Mouse (Mus musculus) midbrain, embryonic 16.5 days (tissue): ENCODE data around the gene Rangap1. TPM values are rescaled to one million over a fixed set of nuclear protein-coding genes. Genes with fewer than 3 reads are reported as not detected.
"Not testable (repeated sequence)": the region's sequence is repeated elsewhere in the genome, so short reads cannot be mapped to it uniquely, and the experiment has no call there.

Source experiments
- ATAC-seq: fragments of 200-750 bp; cut with Nextera tagmentation; 2 replicates; pipeline ENCODE4 v1.8.0; 2017; ENCODE audit warnings: moderate TSS enrichment
- H3K27ac ChIP-seq: fragments of 300-500 bp; sonication (generic); 2 replicates; pipeline ENCODE4 v1.5.1; 2014; ENCODE audit warnings: mild to moderate bottlenecking, low read length, mixed read lengths
- H3K27me3 ChIP-seq: fragments of 300-500 bp; sonication (generic); 2 replicates; pipeline ENCODE4 v1.6.1; 2014; ENCODE audit warnings: low read depth, low read length, mixed read lengths; ENCODE audit not compliant: control insufficient read depth, insufficient read depth
- H3K36me3 ChIP-seq: fragments of 300-500 bp; sonication (generic); 2 replicates; pipeline ENCODE4 v1.6.1; 2014; ENCODE audit warnings: mild to moderate bottlenecking, low read length, moderate library complexity, mixed read lengths; ENCODE audit not compliant: control insufficient read depth, insufficient read depth
- H3K4me1 ChIP-seq: fragments of 300-500 bp; sonication (generic); 2 replicates; pipeline ENCODE4 v1.6.1; 2014; ENCODE audit warnings: mild to moderate bottlenecking, low read length, mixed read lengths; ENCODE audit not compliant: control insufficient read depth, insufficient read depth
- H3K4me2 ChIP-seq: fragments of 300-500 bp; sonication (generic); 2 replicates; pipeline ENCODE4 v1.6.1; 2014; ENCODE audit warnings: mild to moderate bottlenecking, low read length, mixed read lengths
- H3K4me3 ChIP-seq: fragments of 300-500 bp; sonication (generic); 2 replicates; pipeline ENCODE4 v1.5.1; 2014; ENCODE audit warnings: low read depth, mild to moderate bottlenecking, low read length, moderate library complexity, mixed read lengths
- H3K9ac ChIP-seq: fragments of 300-500 bp; sonication (generic); 2 replicates; pipeline ENCODE4 v1.6.1; 2014; ENCODE audit warnings: low read depth, low read length, mixed read lengths
- H3K9me3 ChIP-seq: fragments of 300-500 bp; sonication (generic); replicated peaks from 2 replicates; pipeline ENCODE4 v1.6.1; 2014; ENCODE audit warnings: mild to moderate bottlenecking, low read length, mixed read lengths; ENCODE audit not compliant: control insufficient read depth, poor library complexity, severe bottlenecking
- WGBS: fragments of 180-500 bp; shearing (Covaris S2); extraction: QIAGEN DNeasy Blood & Tissue Kit; methylation state at CpG from one replicate; pipeline ENCODE4 v1.1.7; 2014; 5-methylcytosine and 5-hydroxymethylcytosine counted together
- polyA plus RNA-seq: library from polyadenylated mRNA; unstranded; fragments of >200 nt; fragmentation: Nextera tagmentation; extraction: Ambion mirVana; gene quantifications from 2 replicates; pipeline ENCODE4 v1.2.1, GENCODE M21; 2015

Rangap1 gene
- polyA plus RNA-seq, 1 experiment from 2014 or later: 161 TPM

- no peak for ATAC-seq
- 90% methylated on average over 11 of the region's 11 CpGs for WGBS
These were observed 36.3 kb downstream of the Rangap1 start for GRCm38 (mm10) chr15:81708991-81709390.

DNA sequence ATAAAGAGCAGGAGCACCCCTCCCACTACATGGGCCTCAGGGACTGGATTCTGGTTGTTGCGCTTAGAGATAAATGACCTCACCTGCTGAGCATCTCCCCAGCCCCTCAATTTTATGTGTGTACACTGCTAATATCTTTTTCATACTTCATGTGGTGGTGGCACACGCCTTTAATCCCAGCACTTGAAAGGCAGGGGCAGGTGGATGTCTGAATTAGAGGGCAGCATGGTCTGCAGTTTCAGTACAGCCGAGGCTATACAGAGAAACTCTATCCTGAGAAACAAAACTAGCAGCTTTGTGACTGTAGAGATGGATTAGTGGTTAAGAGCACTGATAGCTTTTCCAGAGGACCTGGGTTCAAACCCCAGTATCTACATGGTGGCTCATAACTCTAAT is 42.2 kb downstream of the Rangap1 start:
- no peaks in the 10 kb centered on the region for H3K4me1 ChIP-seq
- H3K9me3 ChIP-seq: no peaks in the 10 kb centered on the region
- no peak overlapping the region for H3K9ac ChIP-seq
- peaks cover 13% of the 10 kb centered on the region; the same call in 1 of the 2 replicates for H3K36me3 ChIP-seq
- no peak for ATAC-seq
- H3K4me2 ChIP-seq: no peak overlapping the region
- H3K27me3 ChIP-seq: no peaks in the 10 kb centered on the region
- H3K4me3 ChIP-seq: no peak overlapping the region
- H3K27ac ChIP-seq: no peak overlapping the region
- WGBS: 82% methylated on average over 3 of the region's 3 CpGs

More at GRCm38 (mm10) chr15:81708991-81709390, 36.3 kb downstream of the Rangap1 start:
- peaks cover 46% of the 10 kb centered on the region for H3K36me3 ChIP-seq
- no peaks in the 10 kb centered on the region for H3K9me3 ChIP-seq
- no peak overlapping the region for H3K4me3 ChIP-seq
- H3K4me2 ChIP-seq: no peak overlapping the region
- no peak overlapping the region for H3K9ac ChIP-seq
- no peak overlapping the region for H3K27ac ChIP-seq
- H3K4me1 ChIP-seq: no peaks in the 10 kb centered on the region
- H3K27me3 ChIP-seq: no peaks in the 10 kb centered on the region

GRCm38 (mm10) chr15:81702306-81703093 is 42.8 kb downstream of the Rangap1 start:
- Histone ChIP-seq H3K36me3 (peaks cover 13% of the 10 kb centered on the region; the same call in 1 of the 2 replicates), H3K27ac (no peak overlapping the region), H3K9me3 (no peaks in the 10 kb centered on the region), H3K27me3 (no peaks in the 10 kb centered on the region), H3K4me2 (no peak overlapping the region), H3K4me3 (no peak overlapping the region), H3K4me1 (no peaks in the 10 kb centered on the region), H3K9ac (no peak overlapping the region)
- 88% methylated on average over 13 of the region's 13 CpGs for WGBS
- no peak for ATAC-seq

- not testable (repeated sequence) for H3K9me3 ChIP-seq, H3K4me2 ChIP-seq, H3K27ac ChIP-seq, H3K27me3 ChIP-seq, H3K9ac ChIP-seq, ATAC-seq, H3K4me1 ChIP-seq, H3K4me3 ChIP-seq
- WGBS: 81% methylated on average over 4 of the region's 4 CpGs
- peaks cover 13% of the 10 kb centered on the region; the same call in 1 of the 2 replicates for H3K36me3 ChIP-seq
These were observed 44.0 kb downstream of the Rangap1 start for GRCm38 (mm10) chr15:81701350-81701749.

GRCm38 (mm10) chr15:81700601-81701000 is 44.7 kb downstream of the Rangap1 start:
- no peak for ATAC-seq
- 85% methylated on average over 8 of the region's 8 CpGs for WGBS
- Histone ChIP-seq H3K4me1 (no peaks in the 10 kb centered on the region), H3K27ac (no peak overlapping the region), H3K9me3 (no peaks in the 10 kb centered on the region), H3K9ac (no peak overlapping the region), H3K4me3 (no peak overlapping the region), H3K27me3 (no peaks in the 10 kb centered on the region; the same call in 1 of the 2 replicates), H3K36me3 (peaks cover 13% of the 10 kb centered on the region; the same call in 1 of the 2 replicates), H3K4me2 (no peak overlapping the region)

GRCm38 (mm10) chr15:81700161-81700560 is 45.2 kb downstream of the Rangap1 start:
- 72% methylated on average over 2 of the region's 2 CpGs for WGBS

DNA sequence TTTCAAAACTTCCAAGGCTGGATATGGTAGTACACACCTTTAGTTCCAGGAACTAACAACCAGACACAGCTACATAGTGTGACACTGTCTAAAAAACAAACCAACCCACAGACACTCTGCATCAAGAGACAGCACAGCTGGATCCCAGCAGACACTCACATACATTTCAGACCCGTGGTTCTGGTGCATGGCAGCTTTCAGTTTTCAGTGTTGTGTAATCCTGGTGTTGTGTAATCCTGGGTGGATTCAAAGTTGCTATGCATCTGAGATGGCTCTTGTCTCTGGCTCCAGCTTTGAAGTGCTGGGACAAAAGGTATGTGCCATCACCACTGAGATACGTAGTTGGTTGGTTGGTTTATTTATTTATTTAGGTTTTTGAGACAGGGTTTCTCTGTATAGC is 46.8 kb downstream of the Rangap1 start:
- Histone ChIP-seq H3K27ac (no peak overlapping the region), H3K9ac (no peak overlapping the region), H3K27me3 (no peaks in the 10 kb centered on the region; the same call in none of the 2 replicates), H3K4me1 (peaks cover 7% of the 10 kb centered on the region; the same call in 1 of the 2 replicates), H3K4me3 (no peak overlapping the region), H3K9me3 (no peaks in the 10 kb centered on the region), H3K36me3 (no peaks in the 10 kb centered on the region), H3K4me2 (no peak overlapping the region)
- no peak for ATAC-seq
- 74% methylated on average over 2 of the region's 2 CpGs for WGBS

More at GRCm38 (mm10) chr15:81700161-81700560, 45.2 kb downstream of the Rangap1 start:
- Histone ChIP-seq H3K27ac (no peak overlapping the region), H3K9me3 (no peaks in the 10 kb centered on the region), H3K4me2 (no peak overlapping the region), H3K4me1 (no peaks in the 10 kb centered on the region), H3K36me3 (peaks cover 9% of the 10 kb centered on the region; the same call in 1 of the 2 replicates), H3K9ac (no peak overlapping the region), H3K27me3 (no peaks in the 10 kb centered on the region; the same call in 1 of the 2 replicates), H3K4me3 (no peak overlapping the region)
- ATAC-seq: no peak

DNA sequence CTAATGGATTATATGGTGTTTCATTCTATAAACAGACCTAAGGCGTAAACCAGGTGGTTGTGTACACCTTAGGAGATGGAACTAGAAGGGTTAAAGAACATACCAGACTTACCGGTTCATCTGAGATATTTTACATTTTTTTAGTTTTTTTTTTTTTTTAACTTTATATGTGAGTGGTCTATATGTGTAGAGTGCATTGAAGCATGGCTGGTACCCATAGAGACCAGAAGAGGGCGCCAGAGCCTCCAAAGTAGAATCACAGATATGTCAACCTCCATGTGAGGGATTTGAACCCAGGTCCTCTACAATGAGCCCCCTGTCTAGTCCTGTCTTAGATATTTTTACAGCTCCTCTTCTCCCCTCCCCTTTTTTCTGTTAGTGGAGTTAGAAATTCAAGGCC is 47.5 kb downstream of the Rangap1 start:
- Histone ChIP-seq H3K9me3 (no peaks in the 10 kb centered on the region), H3K27ac (no peak overlapping the region), H3K36me3 (no peaks in the 10 kb centered on the region), H3K4me2 (no peak overlapping the region), H3K4me3 (no peak overlapping the region), H3K4me1 (peaks cover 10% of the 10 kb centered on the region; the same call in 1 of the 2 replicates), H3K9ac (no peak overlapping the region), H3K27me3 (peaks cover 2% of the 10 kb centered on the region)
- no peak for ATAC-seq
- WGBS: 55% methylated on average over 3 of the region's 3 CpGs

DNA sequence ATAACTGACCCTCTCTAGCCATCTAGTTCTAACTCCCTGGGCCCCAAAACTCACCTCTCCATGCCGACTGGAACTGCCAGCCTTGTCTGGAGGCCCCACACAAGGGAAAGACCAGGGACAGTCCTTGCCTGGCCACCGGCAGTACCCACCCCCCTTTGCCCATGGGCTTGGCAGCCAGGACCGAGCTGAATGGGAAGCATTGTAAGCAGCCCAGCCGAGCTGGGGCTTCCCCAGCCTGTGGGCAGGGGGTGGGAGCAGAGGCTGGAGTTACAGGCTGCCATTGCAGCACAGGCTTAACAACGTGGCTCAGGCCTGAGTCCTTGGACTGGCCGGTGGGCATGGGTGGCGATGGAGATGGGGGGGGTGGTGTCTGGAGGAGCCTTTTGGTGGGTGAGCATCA is 48.2 kb downstream of the Rangap1 start, which contains the start of gene Chadl:
Gene Chadl, minus strand, starts transcription at position 113 of the 400 bp plus-strand sequence.
- H3K4me2 ChIP-seq: no peak within 1 kb of the TSS
- ATAC-seq: 0 out of 2 replicates have a peak, but pooled peaks have one; percentile 18
- WGBS: 55% methylated on average over 7 of the region's 7 CpGs
- peaks cover 13% of the 10 kb centered on the region; the same call in 1 of the 2 replicates for H3K4me1 ChIP-seq
- no peak within 1 kb of the TSS for H3K9ac ChIP-seq
- no peak within 1 kb of the TSS for H3K27ac ChIP-seq
- H3K9me3 ChIP-seq: no peaks in the 10 kb centered on the region
- H3K36me3 ChIP-seq: no peaks in the 10 kb centered on the region
- H3K4me3 ChIP-seq: no peak within 1 kb of the TSS
- H3K27me3 ChIP-seq: peaks cover 8% of the 10 kb centered on the region
